Mouse (Mus musculus): ENCODE results near the gene Epb41l3.

GRCm38 (mm10) chr17:69097955-69098354 lies 22.5 kb downstream of the Epb41l3 start:
- TF ChIP-seq CTCF (IDR thresholded peaks at IDR 0.05; ENCODE audit: insufficient read depth, low read depth, low read length) (no peak), POLR2A (IDR thresholded peaks at IDR 0.05; ENCODE audit: insufficient read depth, low read depth, low read length) (no peak)
